ENCODE assay signal across 8 mouse cellular contexts in the genomic region with DNA sequence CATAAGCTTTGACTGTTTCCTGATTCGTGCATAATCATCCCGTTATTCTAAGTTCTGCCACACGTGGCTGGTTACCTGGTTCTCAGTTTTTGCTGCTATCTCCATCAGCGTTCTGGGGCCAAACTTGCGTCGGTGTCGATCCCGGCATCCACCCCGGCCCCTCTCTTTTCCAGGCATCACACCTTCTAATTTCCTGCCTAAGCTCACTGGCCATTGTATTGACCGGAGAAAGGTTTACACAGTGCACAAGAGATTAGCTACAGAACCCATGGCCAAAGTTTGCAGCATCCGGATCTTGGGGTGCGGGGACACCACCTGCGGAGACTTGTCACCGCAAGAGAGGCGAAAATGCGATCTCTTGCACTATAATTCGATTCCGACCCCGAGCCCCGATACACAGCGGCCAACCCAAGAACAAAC. TPM values are rescaled to one million over a fixed set of nuclear protein-coding genes. Genes with fewer than 3 reads are reported as not detected.
DNase-seq lines count a peak whose midpoint lies in the region; ATAC-seq and TF ChIP-seq lines count a peak whose summit lies in the region.

No protein-coding gene starts in this region.

- peak overlapping the region; percentile 93 for H3K9ac ChIP-seq in liver, embryonic 11.5 days (ENCODE audit: low read depth, low read length)
- peak overlapping the region; percentile 92 for H3K9ac ChIP-seq in stomach, postnatal 0 days (ENCODE audit: low read length)

- no peak for TF ChIP-seq EP300 in stomach, postnatal 0 days (optimal IDR thresholded peaks at IDR 0.05)

- no peaks in the 10 kb centered on the region for H3K27me3 ChIP-seq in erythroblast, embryonic 14.5 days (ENCODE audit: control insufficient read depth)
- no peaks in the 10 kb centered on the region for H3K27me3 ChIP-seq in liver, embryonic 11.5 days (replicated peaks; ENCODE audit: control insufficient read depth, insufficient read depth, low read length)
- no peaks in the 10 kb centered on the region for H3K27me3 ChIP-seq in stomach, postnatal 0 days (ENCODE audit: control insufficient read depth, insufficient read depth, low read length)

- intact Hi-C loops in gastrocnemius, adult 2 months (cut with DNase I) = loop anchor here (10.0 kb wide), 1 partner anchor 217 kb away; the partner anchor contains the start of gene Guk1

- H3K4me2 ChIP-seq in liver, embryonic 11.5 days = peak overlapping the region; percentile 82
- peak overlapping the region; percentile 96 for H3K4me2 ChIP-seq in stomach, postnatal 0 days (replicated peaks; ENCODE audit: low read depth)

- H3K4me1 ChIP-seq in erythroblast, embryonic 14.5 days (ENCODE audit: control insufficient read depth) = peaks cover 62% of the 10 kb centered on the region
- H3K4me1 ChIP-seq in liver, embryonic 11.5 days (replicated peaks; ENCODE audit: control insufficient read depth, insufficient read depth, low read length) = peaks cover 26% of the 10 kb centered on the region
- H3K4me1 ChIP-seq in stomach, postnatal 0 days (replicated peaks; ENCODE audit: control insufficient read depth, insufficient read depth) = peaks cover 5% of the 10 kb centered on the region

- 1% methylated on average over 21 of the region's 21 CpGs for whole genome bisulfite sequencing in liver, embryonic 11.5 days
- under 1% methylated on average over 21 of the region's 21 CpGs for WGBS in stomach, postnatal 0 days

- no peak for TF ChIP-seq CTCF in gastrocnemius, adult 2 months (IDR thresholded peaks at IDR 0.05)
- TF ChIP-seq CTCF in stomach, postnatal 0 days (IDR thresholded peaks at IDR 0.05; ENCODE audit: low read depth) = no peak

- no peak for DNase-seq in gastrocnemius, adult 2 months
- DNase-seq in gastrocnemius, postnatal 25 days = no peak
- peak; percentile 72 for DNase-seq in 3134 (ENCODE audit: extremely low read depth, insufficient read length, low spot score)
- DNase-seq in liver, embryonic 11.5 days (ENCODE audit: low spot score) = peak; percentile 65
- no peak for DNase-seq in stomach, postnatal 0 days (ENCODE audit: low spot score)
- DNase-seq in urinary bladder, postnatal 10 days (ENCODE audit: low spot score) = no peak
- DNase-seq in layer of hippocampus, adult 18-20 months (ENCODE audit: low spot score in 2 of 2) = no peak

- H3K36me3 ChIP-seq in erythroblast, embryonic 14.5 days (ENCODE audit: control insufficient read depth) = peaks cover 35% of the 10 kb centered on the region
- H3K36me3 ChIP-seq in liver, embryonic 11.5 days (ENCODE audit: control insufficient read depth, insufficient read depth, low read length) = peaks cover 6% of the 10 kb centered on the region; the same call in 1 of the 2 replicates
- no peaks in the 10 kb centered on the region for H3K36me3 ChIP-seq in stomach, postnatal 0 days (ENCODE audit: control insufficient read depth, insufficient read depth, low read length)

- ATAC-seq in liver, embryonic 11.5 days (replicated peaks; ENCODE audit: low FRiP score) = peak; percentile 27; the same call in 1 of the 2 replicates
- no peak; the same call in 1 of the 2 replicates for ATAC-seq in stomach, postnatal 0 days (ENCODE audit: low FRiP score, low TSS enrichment)

- H3K4me3 ChIP-seq in gastrocnemius, adult 2 months = peak overlapping the region; percentile 85
- H3K4me3 ChIP-seq in erythroblast, embryonic 14.5 days (replicated peaks) = peak overlapping the region; percentile 70
- peak overlapping the region; percentile 89 for H3K4me3 ChIP-seq in liver, embryonic 11.5 days (ENCODE audit: low read depth, low read length)
- H3K4me3 ChIP-seq in stomach, postnatal 0 days (ENCODE audit: low read depth, low read length) = peak overlapping the region; percentile 98

- no peaks in the 10 kb centered on the region for H3K9me3 ChIP-seq in erythroblast, embryonic 14.5 days (ENCODE audit: control insufficient read depth, low read length)
- no peaks in the 10 kb centered on the region for H3K9me3 ChIP-seq in liver, embryonic 11.5 days (ENCODE audit: control insufficient read depth, low read length)
- no peaks in the 10 kb centered on the region for H3K9me3 ChIP-seq in stomach, postnatal 0 days (ENCODE audit: control insufficient read depth, low read length)

- H3K27ac ChIP-seq in gastrocnemius, adult 2 months = peak overlapping the region; percentile 94
- H3K27ac ChIP-seq in liver, embryonic 11.5 days (ENCODE audit: low read depth, low read length) = peak overlapping the region; percentile 87
- H3K27ac ChIP-seq in stomach, postnatal 0 days (replicated peaks) = peak overlapping the region; percentile 85

RNA-seq across cellular contexts. Expression of gene Trim11, which starts 0.3 kb away (rescaled TPM):
- total RNA-seq in gastrocnemius, adult 2 months (2021) = 1 to 10 TPM; 7.2 to 7.9 TPM
- 1 to 10 TPM; 6.7 to 8.1 TPM for total RNA-seq in gastrocnemius, postnatal 25 days (2021)
- 1.0 and 1.2 TPM in 2 replicates for polyA plus RNA-seq in erythroblast, embryonic 14.5 days (2012)
- 17.3 and 17.8 TPM in 2 replicates for polyA plus RNA-seq in liver, embryonic 11.5 days (2014; fragmentation: Nextera tagmentation; extraction: Ambion mirVana)
- polyA plus RNA-seq in stomach, postnatal 0 days (2015; fragmentation: Nextera tagmentation; extraction: Ambion mirVana) = 9.9 and 11.0 TPM in 2 replicates
- total RNA-seq in layer of hippocampus, adult 18-20 months (2021) = 10 to 100 TPM; 29.1 to 30.4 TPM

RNA-seq across cellular contexts. Expression of gene Hist3h2a, which starts 23.1 kb away (rescaled TPM):
- total RNA-seq in gastrocnemius, adult 2 months (2021) = 10 to 100 TPM; 10.5 to 11.3 TPM
- total RNA-seq in gastrocnemius, postnatal 25 days (2021) = 10 to 100 TPM; 10.1 to 11.1 TPM
- polyA plus RNA-seq in erythroblast, embryonic 14.5 days (2012) = 5.7 and 9.8 TPM in 2 replicates
- polyA plus RNA-seq in liver, embryonic 11.5 days (2014; fragmentation: Nextera tagmentation; extraction: Ambion mirVana) = 12.0 and 14.5 TPM in 2 replicates
- polyA plus RNA-seq in stomach, postnatal 0 days (2015; fragmentation: Nextera tagmentation; extraction: Ambion mirVana) = 18.7 and 19.1 TPM in 2 replicates
- total RNA-seq in layer of hippocampus, adult 18-20 months (2021) = 10 to 100 TPM; 69.9 to 70.6 TPM

RNA-seq across cellular contexts. Expression of gene Trim17, which starts 23.1 kb away (rescaled TPM):
- under 1 TPM; 0.08 to 0.33 TPM for total RNA-seq in gastrocnemius, adult 2 months (2021)
- total RNA-seq in gastrocnemius, postnatal 25 days (2021) = under 1 TPM; 0.13 to 0.18 TPM
- polyA plus RNA-seq in erythroblast, embryonic 14.5 days (2012) = 0.14 TPM in 1 of 2 replicates, not detected in the other
- 0.23 and 0.38 TPM in 2 replicates for polyA plus RNA-seq in liver, embryonic 11.5 days (2014; fragmentation: Nextera tagmentation; extraction: Ambion mirVana)
- polyA plus RNA-seq in stomach, postnatal 0 days (2015; fragmentation: Nextera tagmentation; extraction: Ambion mirVana) = 0.05 and 0.08 TPM in 2 replicates
- total RNA-seq in layer of hippocampus, adult 18-20 months (2021) = 1 to 10 TPM; 4.7 to 5.7 TPM

RNA-seq across cellular contexts. Expression of gene Hist3h2ba, which starts 28.9 kb away (rescaled TPM):
- total RNA-seq in gastrocnemius, adult 2 months (2021) = not detected
- total RNA-seq in gastrocnemius, postnatal 25 days (2021) = 1 to 10 TPM; 1.1 to 1.2 TPM
- polyA plus RNA-seq in erythroblast, embryonic 14.5 days (2012) = 5.1 and 5.4 TPM in 2 replicates
- 6.3 and 6.9 TPM in 2 replicates for polyA plus RNA-seq in liver, embryonic 11.5 days (2014; fragmentation: Nextera tagmentation; extraction: Ambion mirVana)
- 7.5 and 8.9 TPM in 2 replicates for polyA plus RNA-seq in stomach, postnatal 0 days (2015; fragmentation: Nextera tagmentation; extraction: Ambion mirVana)
- 10 to 100 TPM; 82.1 to 87.0 TPM for total RNA-seq in layer of hippocampus, adult 18-20 months (2021)

RNA-seq across cellular contexts. Expression of gene Rnf187, which starts 38.9 kb away (rescaled TPM):
- 100 to 1,000 TPM in 1 of 2 experiments, 10 to 100 TPM in 1; 95.2 to 101 TPM for total RNA-seq in gastrocnemius, adult 2 months (2021)
- 100 to 1,000 TPM in 1 of 2 experiments, 10 to 100 TPM in 1; 99.3 to 105 TPM for total RNA-seq in gastrocnemius, postnatal 25 days (2021)
- 58.5 and 75.1 TPM in 2 replicates for polyA plus RNA-seq in erythroblast, embryonic 14.5 days (2012)
- 229 and 240 TPM in 2 replicates for polyA plus RNA-seq in liver, embryonic 11.5 days (2014; fragmentation: Nextera tagmentation; extraction: Ambion mirVana)
- polyA plus RNA-seq in stomach, postnatal 0 days (2015; fragmentation: Nextera tagmentation; extraction: Ambion mirVana) = 136 and 140 TPM in 2 replicates
- 100 to 1,000 TPM; 493 to 502 TPM for total RNA-seq in layer of hippocampus, adult 18-20 months (2021)

Comparison
In these comparisons a context has a peak if more than half of its experiments do, and no peak if none do; other contexts are left out.
1. DNase-seq: peak in 3134 (single experiment) and liver, embryonic 11.5 days (single experiment); none in gastrocnemius, adult 2 months (single experiment), gastrocnemius, postnatal 25 days (single experiment), stomach, postnatal 0 days (single experiment), urinary bladder, postnatal 10 days (single experiment) and layer of hippocampus, adult 18-20 months (0 of 2).
2. RNA of gene Hist3h2a, which starts 23.1 kb away (total RNA-seq): 69.9 to 70.6 TPM in layer of hippocampus, adult 18-20 months; 10.5 to 11.3 TPM in gastrocnemius, adult 2 months and 10.1 to 11.1 TPM in gastrocnemius, postnatal 25 days; every median in the first group is over 4 times any median in the second.
3. RNA of gene Trim17, which starts 23.1 kb away (total RNA-seq): 4.7 to 5.7 TPM in layer of hippocampus, adult 18-20 months; 0.08 to 0.33 TPM in gastrocnemius, adult 2 months and 0.13 to 0.18 TPM in gastrocnemius, postnatal 25 days; every median in the first group is over 4 times any median in the second.
4. Peak in every context shown above with its lines, with median percentiles within 50 percentile points of each other: H3K27ac ChIP-seq and H3K4me3 ChIP-seq.